Mouse (Mus musculus): ENCODE measurements around the gene Vmn1r203. TPM values are rescaled to one million over a fixed set of nuclear protein-coding genes. Genes with fewer than 3 reads are reported as not detected.
"Not testable (repeated sequence)": the region's sequence is repeated elsewhere in the genome, so short reads cannot be mapped to it uniquely, and the experiment has no call there.

The Vmn1r203 gene
- polyA plus RNA-seq (2016; fragmentation: Nextera tagmentation; extraction: Ambion mirVana): not detected in 2 replicates

GRCm38 (mm10) chr13:22517814-22518213 is at the start of gene Vmn1r203:
Gene Vmn1r203, plus strand, starts transcription at chr13:22518114.
- no peak within 1 kb of the TSS for H3K27ac ChIP-seq
- H3K4me2 ChIP-seq (replicated peaks): no peak within 1 kb of the TSS
- no peaks in the 10 kb centered on the region for H3K4me1 ChIP-seq

GRCm38 (mm10) chr13:22471623-22472022 is 46.3 kb upstream of the Vmn1r203 start, which contains the start of gene Vmn1r201:
Gene Vmn1r201, plus strand, starts transcription at chr13:22471923.
- H3K9me3 ChIP-seq: no peaks in the 10 kb centered on the region
- H3K4me1 ChIP-seq: no peaks in the 10 kb centered on the region
- H3K4me3 ChIP-seq: no peak within 1 kb of the TSS
- no peak within 1 kb of the TSS for H3K4me2 ChIP-seq (replicated peaks)
- ATAC-seq (ENCODE audit: insufficient number of reproducible peaks, insufficient read depth, low FRiP score, low TSS enrichment): no peak
- no peak within 1 kb of the TSS for H3K9ac ChIP-seq
- WGBS: 29% methylated on average over 1 of the region's 1 CpGs
- no peak within 1 kb of the TSS for H3K27ac ChIP-seq
- no peaks in the 10 kb centered on the region for H3K36me3 ChIP-seq
- no peaks in the 10 kb centered on the region for H3K27me3 ChIP-seq

More at GRCm38 (mm10) chr13:22517814-22518213, at the start of gene Vmn1r203:
- H3K9ac ChIP-seq: no peak within 1 kb of the TSS
- no peaks in the 10 kb centered on the region for H3K36me3 ChIP-seq
- H3K27me3 ChIP-seq: no peaks in the 10 kb centered on the region
- ATAC-seq (ENCODE audit: insufficient number of reproducible peaks, insufficient read depth, low FRiP score, low TSS enrichment): no peak
- no peaks in the 10 kb centered on the region for H3K9me3 ChIP-seq
- no peak within 1 kb of the TSS for H3K4me3 ChIP-seq

- Histone ChIP-seq H3K27ac (no peak overlapping the region), H3K4me3 (no peak overlapping the region), H3K4me1 (no peaks in the 10 kb centered on the region), H3K9ac (no peak overlapping the region), H3K9me3 (no peaks in the 10 kb centered on the region), H3K36me3 (no peaks in the 10 kb centered on the region), H3K27me3 (no peaks in the 10 kb centered on the region), H3K4me2 (replicated peaks) (no peak overlapping the region)
- ATAC-seq (ENCODE audit: insufficient number of reproducible peaks, insufficient read depth, low FRiP score, low TSS enrichment): no peak
- 67% methylated on average over 3 of the region's 3 CpGs for WGBS
These were observed 15.5 kb upstream of the Vmn1r203 start for GRCm38 (mm10) chr13:22502431-22502830.

- H3K9ac ChIP-seq: no peak within 1 kb of the TSS
- ATAC-seq (ENCODE audit: insufficient number of reproducible peaks, insufficient read depth, low FRiP score, low TSS enrichment): no peak
- H3K27me3 ChIP-seq: no peaks in the 10 kb centered on the region
- no peaks in the 10 kb centered on the region for H3K9me3 ChIP-seq
- no peak within 1 kb of the TSS for H3K4me3 ChIP-seq
- no peaks in the 10 kb centered on the region for H3K36me3 ChIP-seq
- no peak within 1 kb of the TSS for H3K27ac ChIP-seq
- H3K4me2 ChIP-seq (replicated peaks): no peak within 1 kb of the TSS
- H3K4me1 ChIP-seq: no peaks in the 10 kb centered on the region
These were observed 12.6 kb upstream of the Vmn1r203 start, which contains the start of gene Vmn1r202 for GRCm38 (mm10) chr13:22505281-22505680. Gene Vmn1r202, minus strand, starts transcription at chr13:22505381.

- not testable (repeated sequence) for H3K9ac ChIP-seq; H3K4me3 ChIP-seq; H3K36me3 ChIP-seq; H3K4me1 ChIP-seq; H3K27me3 ChIP-seq; H3K9me3 ChIP-seq; H3K27ac ChIP-seq; ATAC-seq (ENCODE audit: insufficient number of reproducible peaks, insufficient read depth, low FRiP score, low TSS enrichment); H3K4me2 ChIP-seq (replicated peaks)
- WGBS: 62% methylated on average over 1 of the region's 1 CpGs
These were observed 35.0 kb downstream of the Vmn1r203 start, which contains the start of gene Vmn1r204 for GRCm38 (mm10) chr13:22552898-22553297. Gene Vmn1r204, plus strand, starts transcription at chr13:22553198.

GRCm38 (mm10) chr13:22574911-22575310 is 57.0 kb downstream of the Vmn1r203 start:
- ATAC-seq (ENCODE audit: insufficient number of reproducible peaks, insufficient read depth, low FRiP score, low TSS enrichment); H3K4me2 ChIP-seq (replicated peaks); H3K9me3 ChIP-seq; H3K4me1 ChIP-seq; H3K36me3 ChIP-seq; H3K4me3 ChIP-seq; H3K27ac ChIP-seq; H3K9ac ChIP-seq; H3K27me3 ChIP-seq: not testable (repeated sequence)
- WGBS: 86% methylated on average over 3 of the region's 3 CpGs

Other genes starting within 250 kb of the Vmn1r203 start
- not detected in 2 replicates for gene Vmn1r195, start 247.6 kb upstream of the Vmn1r203 start, polyA plus RNA-seq (2016; fragmentation: Nextera tagmentation; extraction: Ambion mirVana)
- gene Vmn1r196, start 228.2 kb upstream of the Vmn1r203 start, polyA plus RNA-seq (2016; fragmentation: Nextera tagmentation; extraction: Ambion mirVana): not detected in 2 replicates
- not detected in 2 replicates for gene Vmn1r197, start 193.5 kb upstream of the Vmn1r203 start, polyA plus RNA-seq (2016; fragmentation: Nextera tagmentation; extraction: Ambion mirVana)
- gene Vmn1r198, start 167.8 kb upstream of the Vmn1r203 start, polyA plus RNA-seq (2016; fragmentation: Nextera tagmentation; extraction: Ambion mirVana): not detected in 2 replicates
- not detected in 2 replicates for gene Vmn1r199, start 138.3 kb upstream of the Vmn1r203 start, polyA plus RNA-seq (2016; fragmentation: Nextera tagmentation; extraction: Ambion mirVana)
- not detected in 2 replicates for gene Vmn1r200, start 127.7 kb upstream of the Vmn1r203 start, polyA plus RNA-seq (2016; fragmentation: Nextera tagmentation; extraction: Ambion mirVana)
- gene Vmn1r201, start 46.2 kb upstream of the Vmn1r203 start, polyA plus RNA-seq (2016; fragmentation: Nextera tagmentation; extraction: Ambion mirVana): not detected in 2 replicates
- gene Vmn1r202, start 12.7 kb upstream of the Vmn1r203 start, polyA plus RNA-seq (2016; fragmentation: Nextera tagmentation; extraction: Ambion mirVana): not detected in 2 replicates
- not detected in 2 replicates for gene Vmn1r204, start 35.1 kb downstream of the Vmn1r203 start, polyA plus RNA-seq (2016; fragmentation: Nextera tagmentation; extraction: Ambion mirVana)
- gene Vmn1r205, start 74.9 kb downstream of the Vmn1r203 start, polyA plus RNA-seq (2016; fragmentation: Nextera tagmentation; extraction: Ambion mirVana): not detected in 2 replicates
- not detected in 2 replicates for gene Vmn1r206, start 106.1 kb downstream of the Vmn1r203 start, polyA plus RNA-seq (2016; fragmentation: Nextera tagmentation; extraction: Ambion mirVana)
- not detected in 2 replicates for gene Vmn1r207-ps, start 211.5 kb downstream of the Vmn1r203 start, polyA plus RNA-seq (2016; fragmentation: Nextera tagmentation; extraction: Ambion mirVana)

All from embryonic facial prominence, embryonic 12.5 days (tissue).